Mouse (Mus musculus): ENCODE measurements around the gene Shq1. TPM values are rescaled to one million over a fixed set of nuclear protein-coding genes. Genes with fewer than 3 reads are reported as not detected.
A peak's percentile ranks its signal among the peaks of the same experiment; 100 is the strongest.

The Shq1 gene
- 3.4 and 3.5 TPM in 2 replicates for polyA plus RNA-seq (2012; rRNA removed)

DNA sequence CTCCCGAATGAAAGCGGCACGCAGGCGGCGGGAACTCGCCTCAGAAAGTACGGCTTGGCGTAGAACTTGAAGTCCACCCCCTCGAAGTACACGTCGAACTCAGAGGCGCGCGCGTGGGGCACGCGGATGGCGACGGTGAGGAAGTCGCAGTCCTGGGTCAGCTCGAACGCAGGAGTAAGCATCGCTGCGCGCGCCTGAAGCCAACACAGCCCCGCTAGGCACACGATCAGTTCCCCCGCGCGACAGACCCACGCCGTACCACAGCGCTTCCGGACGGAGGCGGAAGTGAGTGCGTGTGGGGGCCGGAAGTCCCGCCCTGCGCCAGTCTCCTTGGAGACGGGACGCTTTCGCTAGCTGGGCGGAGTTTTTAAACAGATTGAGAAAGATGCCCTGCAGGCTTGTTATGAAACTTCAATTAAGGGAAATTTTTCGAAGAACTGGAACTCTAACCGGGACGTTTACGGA, at the start of gene Shq1:
Gene Shq1, minus strand, starts transcription at position 278 of the 465 bp plus-strand sequence.
- DNase-seq (ENCODE audit: extremely low spot score in 1 of 2, low spot score in 1 of 2) = peak; percentile 60 to 92

DNA sequence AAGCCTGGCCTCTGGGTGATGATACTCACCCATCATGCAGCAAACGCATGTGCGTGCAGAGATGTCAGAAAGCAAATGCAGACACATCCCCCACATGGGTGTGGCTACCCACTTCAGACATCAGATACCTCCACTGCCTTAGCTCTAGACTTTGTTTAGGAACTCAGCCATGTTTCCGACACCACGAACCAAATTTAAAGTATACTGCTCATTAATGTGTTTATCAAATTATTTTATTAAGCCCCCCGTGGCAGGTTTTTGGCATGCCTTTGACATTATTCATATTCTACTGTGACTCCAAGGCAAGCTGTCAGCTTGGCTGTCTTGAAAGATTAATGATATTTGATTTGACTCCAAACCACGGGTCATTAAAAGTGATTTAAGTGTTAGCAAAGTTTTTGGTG, 49.1 kb upstream of the Shq1 start:
- DNase-seq (ENCODE audit: extremely low spot score in 1 of 2, low spot score in 1 of 2) = no peak

DNA sequence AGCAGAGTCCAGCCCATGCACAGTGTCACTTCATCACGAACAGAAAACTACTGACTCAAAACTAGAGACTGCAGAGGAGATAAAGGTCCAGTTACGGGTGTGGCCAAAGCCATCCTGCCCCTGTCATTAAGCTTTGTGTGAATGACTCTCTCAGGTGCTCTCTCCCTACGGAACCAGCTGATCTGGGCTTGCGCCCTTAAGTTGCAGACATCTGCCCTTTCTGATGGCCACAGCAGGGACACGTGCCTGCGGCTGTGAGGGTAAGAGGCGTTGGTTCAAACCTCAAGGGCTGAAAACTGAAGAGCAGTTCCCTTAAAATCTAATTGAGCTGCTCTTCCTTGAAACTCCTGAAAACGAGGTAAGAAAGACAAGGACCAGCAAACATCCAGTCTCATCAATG, 45.9 kb upstream of the Shq1 start:
- no peak for DNase-seq (ENCODE audit: extremely low spot score in 1 of 2, low spot score in 1 of 2)

DNA sequence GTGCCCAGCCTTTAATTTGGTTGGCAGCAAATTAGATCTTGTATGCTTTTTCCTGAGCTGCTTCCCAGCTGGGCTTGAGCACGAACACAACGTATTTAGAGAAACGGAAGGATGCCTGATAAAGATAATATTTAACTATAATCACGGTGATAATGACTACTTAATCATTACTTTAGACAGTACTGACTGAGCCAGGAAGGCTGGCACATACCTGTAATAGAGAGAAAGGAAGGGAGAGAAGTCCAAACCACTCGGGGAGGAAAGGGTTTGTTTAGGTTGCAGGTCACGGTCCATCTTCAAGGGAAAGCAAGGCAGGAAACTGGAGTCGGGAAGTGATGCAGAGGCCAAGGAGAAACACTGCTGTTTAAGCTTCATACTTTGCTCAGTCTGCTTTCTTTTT, 45.2 kb upstream of the Shq1 start:
- DNase-seq (ENCODE audit: extremely low spot score in 1 of 2, low spot score in 1 of 2) = no peak

DNA sequence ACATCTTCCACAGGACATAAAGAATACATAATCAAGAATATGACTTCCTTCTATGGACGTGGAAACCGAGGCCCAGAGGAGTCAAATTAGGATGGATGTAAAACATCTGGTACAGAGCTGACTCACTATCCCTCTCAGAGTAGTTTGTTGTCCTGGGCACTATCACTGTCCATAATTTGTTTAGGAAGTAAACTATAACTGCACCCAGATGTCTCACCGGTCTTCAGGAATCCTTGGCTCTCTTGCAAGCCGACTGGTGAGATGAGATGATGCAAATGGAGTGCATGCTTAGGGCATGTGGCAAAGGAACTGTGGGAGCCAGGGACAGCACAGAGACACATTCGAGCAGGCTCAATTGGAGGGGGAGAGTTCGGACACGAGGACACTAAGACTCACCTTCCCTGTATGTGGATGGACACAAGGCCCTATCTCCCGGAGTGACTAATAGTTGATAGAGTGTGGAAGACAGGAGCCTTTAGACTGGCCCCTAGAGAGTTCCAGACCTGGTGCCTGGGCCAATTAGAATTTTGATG, 44.4 kb upstream of the Shq1 start:
- no peak for DNase-seq (ENCODE audit: extremely low spot score in 1 of 2, low spot score in 1 of 2)

DNA sequence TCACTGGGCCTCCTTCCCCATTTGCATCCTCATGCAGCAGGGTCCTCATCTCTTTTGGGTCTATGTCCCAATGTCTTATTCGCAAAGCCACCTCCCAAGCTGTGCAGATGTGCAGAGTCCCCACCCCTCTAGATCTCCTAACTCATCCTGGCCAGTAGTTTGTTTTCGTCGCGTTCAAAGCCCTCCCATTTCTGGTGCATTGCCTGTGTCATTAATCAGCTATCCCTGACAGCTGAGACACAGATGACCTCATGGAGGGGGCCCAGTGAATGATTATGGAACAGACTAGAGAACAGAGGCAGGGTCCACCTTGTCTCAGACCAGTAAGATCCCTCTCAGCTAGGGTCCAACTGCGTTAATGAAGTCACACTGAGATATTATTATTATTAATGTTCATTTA, 39.9 kb upstream of the Shq1 start:
- DNase-seq (ENCODE audit: extremely low spot score in 1 of 2, low spot score in 1 of 2) = no peak

DNA sequence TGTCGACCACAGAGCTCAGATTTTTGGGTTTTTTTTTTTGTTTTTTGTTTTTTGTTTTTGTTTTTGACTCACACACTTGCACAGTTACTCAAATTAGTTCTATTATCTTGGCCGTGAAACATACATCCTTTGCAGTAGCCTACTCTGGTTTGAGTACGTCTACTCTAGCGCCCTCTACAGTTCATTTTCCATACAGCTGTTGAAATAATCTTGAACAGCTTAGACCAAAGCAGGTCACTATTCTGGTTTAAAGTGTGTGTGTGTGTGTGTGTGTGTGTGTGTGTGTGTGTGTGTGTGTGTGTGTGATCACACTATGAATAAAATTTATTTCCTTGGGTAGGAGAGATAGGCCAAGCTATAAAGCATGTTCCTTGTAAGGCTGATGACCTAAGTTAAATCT, 39.2 kb upstream of the Shq1 start:
- DNase-seq (ENCODE audit: extremely low spot score in 1 of 2, low spot score in 1 of 2) = peak in 1 of 2 experiments; percentile 60

DNA sequence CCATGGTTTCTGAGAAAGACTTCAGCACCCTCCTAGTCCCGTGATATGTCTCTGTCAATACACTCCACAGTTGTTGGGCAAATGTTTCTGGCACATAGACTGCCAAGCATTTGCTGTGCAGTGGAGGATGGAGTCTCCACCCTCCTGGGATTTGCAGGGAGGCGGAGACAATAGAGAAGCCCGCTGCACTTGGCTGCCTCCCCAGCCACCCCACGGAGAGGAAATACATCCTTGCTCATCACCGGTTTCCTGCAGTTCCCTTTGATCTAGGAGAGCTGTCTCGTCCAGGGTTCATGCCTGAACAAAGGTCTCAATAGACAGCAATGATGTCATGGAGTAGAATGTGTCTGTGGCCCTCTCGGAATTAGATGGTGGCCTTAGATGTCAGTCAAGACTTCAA, 38.5 kb upstream of the Shq1 start:
- peak in 1 of 2 experiments; percentile 18 for DNase-seq (ENCODE audit: extremely low spot score in 1 of 2, low spot score in 1 of 2)

DNA sequence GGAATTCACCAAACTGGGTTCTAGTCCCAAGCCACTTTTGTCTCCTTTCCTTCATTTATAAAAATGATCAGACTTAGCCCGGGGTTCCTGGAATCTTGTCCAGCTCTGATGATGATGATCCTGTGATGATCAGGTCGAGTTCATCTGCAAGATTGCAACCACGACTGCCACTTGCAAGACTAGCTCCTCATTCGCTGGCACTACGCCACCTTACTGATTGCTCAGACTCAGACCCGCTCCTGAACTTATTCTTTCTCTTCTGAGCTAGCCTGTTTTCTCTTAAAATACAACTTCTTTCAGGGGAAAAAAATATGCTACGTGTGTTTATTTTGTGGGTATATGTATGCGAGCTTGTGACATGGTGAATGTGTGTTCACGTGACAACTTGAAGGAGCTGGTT, 38.0 kb upstream of the Shq1 start:
- no peak for DNase-seq (ENCODE audit: extremely low spot score in 1 of 2, low spot score in 1 of 2)

DNA sequence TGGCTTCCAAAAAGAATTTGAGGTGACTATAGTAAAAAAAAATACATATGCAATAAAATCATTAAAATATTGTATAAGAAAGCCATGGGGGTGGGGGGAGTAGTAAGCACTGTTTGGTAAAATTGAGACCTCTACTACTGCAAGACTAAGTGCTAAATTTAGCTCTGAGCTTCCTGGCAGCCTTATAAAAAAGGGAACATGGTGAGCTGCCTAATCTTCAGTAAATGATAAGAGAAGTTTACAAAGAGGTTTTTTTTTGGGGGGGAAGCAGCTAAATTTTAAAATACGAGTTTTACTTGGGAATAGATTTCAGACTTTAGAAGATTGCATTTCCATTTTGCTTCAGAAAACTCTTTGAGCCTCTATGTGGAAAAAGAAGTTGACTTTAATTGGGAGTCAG, 37.3 kb upstream of the Shq1 start:
- no peak for DNase-seq (ENCODE audit: extremely low spot score in 1 of 2, low spot score in 1 of 2)

DNA sequence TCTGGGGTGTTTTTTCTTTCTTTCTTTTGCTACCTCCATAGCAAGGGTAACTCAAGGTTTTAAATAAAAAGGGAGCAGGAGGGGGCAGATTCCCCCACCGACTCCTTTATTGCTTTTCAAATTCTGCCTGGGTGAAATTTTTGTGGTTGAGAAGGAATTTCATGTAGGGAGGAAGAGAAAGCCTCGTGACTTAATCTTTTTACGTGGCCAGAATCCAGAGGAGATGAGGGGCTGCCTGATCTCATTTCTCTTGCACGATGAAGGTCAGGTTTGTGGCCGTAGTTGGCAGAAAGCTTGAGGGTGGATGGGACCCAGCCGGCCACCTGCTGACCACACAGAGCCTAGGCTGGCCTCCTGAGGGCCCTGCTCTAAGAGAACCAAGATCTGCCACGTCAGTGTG, 36.6 kb upstream of the Shq1 start:
- DNase-seq (ENCODE audit: extremely low spot score in 1 of 2, low spot score in 1 of 2) = no peak

DNA sequence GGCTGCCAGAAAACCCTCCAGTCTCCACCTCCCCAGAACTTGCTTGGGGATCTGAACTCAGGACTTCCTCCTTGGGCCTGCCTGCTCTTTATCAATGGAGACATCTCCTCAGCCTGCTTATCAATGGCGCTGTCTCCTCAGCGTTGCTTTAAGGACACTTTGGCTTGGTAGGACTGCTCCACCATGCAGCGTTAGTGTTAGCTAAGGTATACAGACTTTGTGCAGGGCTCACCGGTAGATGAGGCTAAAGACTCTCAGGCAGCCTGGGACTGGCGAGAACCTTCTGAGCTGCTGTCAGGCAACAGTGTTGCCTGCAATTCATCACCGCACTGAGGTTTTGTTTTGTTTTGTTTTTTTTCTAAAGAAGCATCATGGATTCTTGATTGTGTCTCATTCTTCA, 35.9 kb upstream of the Shq1 start:
- no peak for DNase-seq (ENCODE audit: extremely low spot score in 1 of 2, low spot score in 1 of 2)

DNA sequence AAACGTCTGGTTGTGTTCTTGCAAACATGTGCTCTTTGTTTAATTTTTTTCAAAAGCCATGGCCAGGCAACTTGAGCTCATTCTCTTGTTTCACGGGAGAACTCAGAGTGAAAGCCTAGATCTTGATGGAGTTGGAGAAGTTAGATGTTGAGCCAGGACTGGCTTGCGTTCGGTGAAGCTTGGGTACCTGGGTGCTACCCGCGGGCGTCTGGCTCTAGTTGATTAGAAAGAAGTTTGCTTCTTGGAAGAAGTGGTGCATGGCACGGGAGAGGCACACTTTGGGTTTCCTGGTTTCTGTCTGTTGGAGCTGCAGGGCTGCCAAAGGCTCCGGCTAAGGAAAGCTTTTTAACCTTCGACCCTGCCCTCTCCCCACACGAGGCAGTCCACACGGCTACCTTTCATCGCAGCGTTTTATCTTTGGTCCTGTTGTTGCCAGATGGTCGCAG, 34.4 kb upstream of the Shq1 start:
- DNase-seq (ENCODE audit: extremely low spot score in 1 of 2, low spot score in 1 of 2) = no peak

DNA sequence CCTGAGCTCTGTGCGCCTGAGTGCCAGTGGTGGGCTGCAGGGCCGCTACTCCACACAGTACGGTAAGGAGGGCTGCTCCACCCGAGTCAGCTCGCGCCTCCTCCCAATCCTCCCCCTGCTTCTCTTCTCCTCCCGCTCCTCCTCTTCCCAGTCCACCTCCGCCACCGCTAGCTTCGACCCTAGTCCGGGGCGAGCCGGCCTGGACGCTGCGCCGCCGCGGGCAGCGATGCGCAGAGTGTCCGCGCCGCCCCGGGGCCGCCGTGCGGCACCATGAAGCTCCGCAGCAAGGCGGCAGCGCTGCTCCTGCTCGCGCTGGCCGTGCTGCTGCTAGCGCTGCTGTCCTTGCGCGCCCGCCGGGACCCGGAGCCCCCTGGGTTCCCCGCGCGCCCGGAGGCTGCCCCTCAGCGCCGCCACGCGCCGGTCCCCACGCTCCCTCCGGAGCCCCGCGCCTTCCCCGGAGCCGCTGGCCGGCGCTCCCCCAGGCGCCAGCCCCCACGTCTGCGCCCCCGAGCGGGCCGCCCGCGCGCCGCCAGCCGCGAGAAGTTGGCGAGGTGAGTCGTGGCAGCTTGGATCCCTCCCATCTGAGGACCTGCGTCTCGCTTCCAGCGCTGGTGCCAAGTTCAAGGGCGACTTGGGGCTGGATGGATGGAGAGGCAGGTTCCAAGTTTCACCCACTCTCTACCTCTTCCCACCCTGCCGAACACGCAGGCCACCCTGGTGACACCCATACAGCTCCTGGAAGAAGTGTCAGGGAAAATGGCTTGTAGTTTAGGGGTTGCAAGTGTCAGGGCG, 33.8 kb upstream of the Shq1 start, which contains the start of gene Gxylt2:
Gene Gxylt2, plus strand, starts transcription at position 161 of the 792 bp plus-strand sequence.
- peak in 1 of 2 experiments; percentile 27 for DNase-seq (ENCODE audit: extremely low spot score in 1 of 2, low spot score in 1 of 2)

DNA sequence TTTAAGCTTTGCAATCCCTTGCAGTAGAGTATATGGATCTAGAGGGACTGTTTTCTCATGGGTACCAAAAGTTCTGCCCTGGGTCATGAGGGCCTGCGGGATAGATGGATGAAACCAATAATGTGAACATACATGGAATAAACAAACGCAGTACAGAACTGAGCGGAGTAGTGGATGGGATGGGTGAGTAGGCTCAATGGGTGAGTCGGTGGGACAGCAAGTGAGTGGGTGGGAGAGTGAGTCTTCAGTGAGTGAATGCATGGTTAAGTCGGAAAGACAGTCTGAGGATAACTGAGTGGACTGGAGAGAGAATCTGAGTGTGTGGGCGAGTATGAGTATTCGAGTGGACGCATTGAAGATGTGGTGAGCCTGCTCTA, 33.2 kb upstream of the Shq1 start:
- DNase-seq (ENCODE audit: extremely low spot score in 1 of 2, low spot score in 1 of 2) = no peak

DNA sequence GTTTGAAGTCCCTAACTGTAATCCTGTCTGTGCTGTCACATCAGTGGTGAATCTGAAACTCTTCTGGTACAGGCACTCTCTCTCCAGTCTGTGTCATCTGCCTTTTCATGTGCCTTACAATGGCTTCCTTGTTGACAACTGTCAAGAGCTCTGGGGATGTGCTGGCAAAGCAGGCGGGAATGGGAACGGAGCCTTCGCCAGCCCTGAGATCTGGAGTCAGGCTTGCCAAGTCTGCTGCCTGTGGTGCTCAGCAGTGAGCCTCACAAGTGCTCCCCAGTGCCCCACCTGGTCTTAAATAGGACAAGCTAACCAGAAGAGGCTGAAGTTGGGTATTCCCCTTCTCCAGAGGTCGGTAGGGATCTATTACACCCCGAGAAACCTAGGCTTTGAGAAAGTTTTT, 29.8 kb upstream of the Shq1 start:
- peak; percentile 13 to 25 for DNase-seq (ENCODE audit: extremely low spot score in 1 of 2, low spot score in 1 of 2)

DNA sequence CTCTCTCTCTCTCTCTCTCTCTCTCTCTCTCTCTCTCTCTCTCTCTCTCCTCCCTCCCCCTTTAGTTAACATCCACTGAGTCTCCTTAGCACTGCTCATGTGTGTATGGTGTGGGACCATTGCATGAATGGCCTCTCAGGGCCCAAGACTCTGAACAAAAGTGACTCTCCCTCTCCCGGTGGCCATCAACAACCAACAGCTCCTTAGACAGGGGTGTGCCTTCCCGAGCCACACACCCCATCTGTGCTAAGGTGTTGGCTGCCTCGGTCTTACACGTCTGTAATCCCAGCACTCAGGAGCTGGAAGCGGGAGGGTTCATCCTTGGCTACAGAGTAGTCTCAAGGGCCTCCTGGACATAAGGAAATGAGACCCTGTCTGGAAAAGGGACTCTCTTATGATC, 29.0 kb upstream of the Shq1 start:
- no peak for DNase-seq (ENCODE audit: extremely low spot score in 1 of 2, low spot score in 1 of 2)

DNA sequence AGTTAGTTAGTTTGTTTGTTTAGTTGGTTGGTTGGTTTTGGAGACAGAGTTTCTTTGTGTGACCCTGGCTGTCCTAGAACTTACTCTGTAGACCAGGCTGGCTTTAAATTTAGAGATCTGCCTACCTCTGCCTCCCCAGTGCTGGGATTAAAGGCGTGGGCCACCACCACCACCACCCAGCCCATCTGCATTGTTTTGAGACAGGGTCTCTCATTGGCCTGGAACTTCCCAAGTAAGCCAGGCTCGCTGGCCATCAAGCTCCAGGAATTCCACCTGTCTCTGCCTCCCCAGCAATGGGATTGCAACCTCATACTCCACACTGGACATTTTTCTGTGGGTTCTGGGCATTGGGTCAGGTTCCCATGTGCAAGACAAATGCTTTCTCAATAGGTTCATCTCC, 15.4 kb upstream of the Shq1 start:
- DNase-seq (ENCODE audit: extremely low spot score in 1 of 2, low spot score in 1 of 2) = no peak

DNA sequence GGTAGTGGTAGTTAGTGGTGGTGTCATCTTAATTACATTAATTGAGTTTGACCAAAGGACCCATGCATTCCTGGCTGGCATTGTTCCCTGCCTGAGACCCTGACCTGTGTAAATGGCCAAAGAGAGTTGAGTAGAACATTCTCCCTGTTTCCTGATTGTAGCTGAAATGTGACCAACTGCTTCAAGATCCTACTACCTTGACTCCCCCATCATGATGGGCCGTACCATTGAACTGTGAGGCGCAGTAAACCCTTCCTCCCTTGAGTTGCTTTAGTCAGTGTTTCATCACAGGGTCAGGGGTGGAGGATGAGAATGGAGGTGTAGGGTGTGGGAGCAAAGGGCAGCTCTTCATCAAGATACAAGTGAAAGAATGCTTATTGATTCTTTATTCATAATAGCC, 7.7 kb upstream of the Shq1 start:
- DNase-seq (ENCODE audit: extremely low spot score in 1 of 2, low spot score in 1 of 2) = no peak

DNA sequence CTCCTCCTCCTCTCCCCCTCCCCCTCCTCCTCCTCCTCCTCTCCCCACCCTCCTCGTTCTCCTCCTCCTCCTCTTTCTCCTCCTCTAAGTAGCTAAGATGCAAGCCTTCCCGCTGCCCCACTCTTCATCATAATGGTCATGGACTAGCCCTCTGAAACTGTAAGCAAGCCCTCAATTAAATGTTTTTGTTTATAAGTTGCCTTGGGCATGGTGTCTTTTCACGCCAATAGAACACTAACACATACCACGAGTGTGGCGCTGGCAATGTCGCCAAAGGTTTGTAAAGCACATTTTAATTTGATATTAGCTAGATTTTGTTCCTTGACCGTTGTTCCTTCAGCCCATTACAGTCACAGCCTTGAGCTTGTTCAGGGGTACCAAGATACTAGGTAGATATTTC, 5.5 kb upstream of the Shq1 start:
- DNase-seq (ENCODE audit: extremely low spot score in 1 of 2, low spot score in 1 of 2) = no peak

DNA sequence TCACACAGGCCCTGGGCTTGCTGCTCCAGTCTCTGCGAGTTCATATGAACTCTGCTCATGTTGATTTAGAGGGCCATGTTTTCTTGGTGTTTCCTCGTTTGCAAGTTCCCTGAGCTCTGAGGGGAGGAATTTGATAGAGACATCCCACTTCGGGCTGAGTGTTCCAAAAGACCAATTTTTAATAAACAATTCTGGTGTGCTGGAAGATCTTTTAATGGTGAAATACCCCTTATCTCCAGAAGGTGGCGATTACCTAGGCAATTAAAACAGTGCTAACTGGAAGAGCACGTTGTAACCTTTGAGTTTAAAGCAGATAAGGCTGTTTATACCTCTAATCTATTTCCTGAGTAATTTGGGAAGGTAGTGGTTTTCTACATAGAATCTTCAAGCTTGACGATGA, 4.0 kb upstream of the Shq1 start:
- DNase-seq (ENCODE audit: extremely low spot score in 1 of 2, low spot score in 1 of 2) = peak in 1 of 2 experiments; percentile 64

DNA sequence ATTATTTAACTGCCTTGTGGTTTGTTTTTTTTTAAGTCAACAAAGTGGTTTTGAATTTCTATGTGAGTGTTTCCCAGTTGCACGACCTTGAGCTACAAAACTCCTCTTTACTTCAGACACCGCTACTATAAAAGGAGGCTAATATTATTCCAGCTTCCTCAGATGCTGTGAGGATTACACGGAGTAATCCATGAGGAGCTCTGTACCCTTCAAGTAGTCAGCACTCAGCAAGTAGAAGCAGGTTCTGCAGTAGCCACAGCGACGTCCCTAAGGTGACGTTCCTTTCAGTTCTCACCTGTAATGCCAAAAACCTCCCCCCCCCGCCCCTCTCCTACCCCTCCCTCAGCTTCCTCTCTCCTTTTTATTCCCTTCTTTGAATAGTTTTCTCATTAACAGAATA, 444 bp upstream of the Shq1 start:
- no peak for DNase-seq (ENCODE audit: extremely low spot score in 1 of 2, low spot score in 1 of 2)
